Mouse (Mus musculus) limb, embryonic 11.5 days (tissue): ENCODE data around the gene Alg12. TPM values are rescaled to one million over a fixed set of nuclear protein-coding genes. Genes with fewer than 3 reads are reported as not detected.

Source experiments
- ATAC-seq: fragments of 200-750 bp; cut with Nextera tagmentation; 2 replicates; pipeline ENCODE4 v1.8.0; 2017; ENCODE audit warnings: low read depth; ENCODE audit not compliant: insufficient number of reproducible peaks, low FRiP score, low TSS enrichment
- DNase-seq: peaks from one replicate; pipeline ENCODE4 v3.0.0-alpha.2; 2015; ENCODE audit warnings: low spot score
- H3K27ac ChIP-seq: fragments of 300-500 bp; sonication (generic); replicated peaks from 2 replicates; pipeline ENCODE4 v1.5.1; 2014; ENCODE audit warnings: low read depth, mild to moderate bottlenecking, low read length
- H3K27me3 ChIP-seq: fragments of 300-500 bp; sonication (generic); 2 replicates; pipeline ENCODE4 v1.6.1; 2014; ENCODE audit warnings: mild to moderate bottlenecking, low read length, mixed read lengths; ENCODE audit not compliant: control insufficient read depth, insufficient read depth
- H3K36me3 ChIP-seq: fragments of 300-500 bp; sonication (generic); 2 replicates; pipeline ENCODE4 v1.6.1; 2014; ENCODE audit warnings: mild to moderate bottlenecking, low read length, moderate library complexity, mixed read lengths; ENCODE audit not compliant: control insufficient read depth, insufficient read depth
- H3K4me1 ChIP-seq: fragments of 300-500 bp; sonication (generic); 2 replicates; pipeline ENCODE4 v1.6.1; 2014; ENCODE audit warnings: low read length, mixed read lengths; ENCODE audit not compliant: control insufficient read depth, insufficient read depth
- H3K4me2 ChIP-seq: fragments of 300-500 bp; sonication (generic); 2 replicates; pipeline ENCODE4 v1.6.1; 2014; ENCODE audit warnings: low read depth, mild to moderate bottlenecking, moderate library complexity; ENCODE audit not compliant: severe bottlenecking
- H3K4me3 ChIP-seq: fragments of 300-500 bp; sonication (generic); 2 replicates; pipeline ENCODE4 v1.5.1; 2014; ENCODE audit warnings: low read depth, low read length
- H3K9ac ChIP-seq: fragments of 300-500 bp; sonication (generic); 2 replicates; pipeline ENCODE4 v1.6.1; 2014; ENCODE audit warnings: mild to moderate bottlenecking, low read length
- H3K9me3 ChIP-seq: fragments of 300-500 bp; sonication (generic); 2 replicates; pipeline ENCODE4 v1.6.1; 2016; ENCODE audit warnings: low read length; ENCODE audit not compliant: control insufficient read depth
- WGBS: fragments of 180-500 bp; shearing (Covaris S2); extraction: QIAGEN DNeasy Blood & Tissue Kit; methylation state at CpG from one replicate; pipeline ENCODE4 v1.1.7; 2014; 5-methylcytosine and 5-hydroxymethylcytosine counted together
- polyA plus RNA-seq: library from polyadenylated mRNA; unstranded; fragments of >200 nt; fragmentation: Nextera tagmentation; extraction: Ambion mirVana; gene quantifications from 2 replicates; pipeline ENCODE4 v1.2.1, GENCODE M21; 2014

Gene Alg12
- polyA plus RNA-seq, 1 experiment from 2014 or later = 11.5 TPM

DNA sequence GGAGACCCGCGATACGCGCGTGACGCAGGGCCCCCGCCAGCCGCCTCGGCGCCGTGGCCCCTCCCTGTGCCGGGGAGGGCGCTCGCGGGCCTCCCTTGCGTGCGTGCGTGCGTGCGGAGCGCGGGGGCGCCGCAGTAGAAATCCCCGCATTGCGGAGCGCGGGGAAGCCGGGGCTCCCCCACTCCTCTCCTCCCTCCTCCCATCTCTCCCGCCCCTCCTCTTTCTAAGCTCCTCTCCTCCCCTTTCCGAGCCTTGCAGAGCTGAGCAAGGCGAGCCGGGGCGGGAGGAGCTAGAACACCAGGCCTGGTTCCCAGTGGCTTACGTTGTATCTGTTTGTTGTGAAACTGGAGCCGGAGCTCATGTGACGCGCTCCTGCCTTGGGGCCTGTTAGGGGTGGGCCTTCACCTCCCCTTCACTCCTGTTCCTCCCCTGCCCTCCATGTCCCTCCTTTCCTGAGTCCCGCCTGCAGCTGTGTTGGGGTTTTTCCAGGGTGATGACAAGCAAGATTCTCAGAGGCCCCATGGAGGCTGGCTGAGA, 44.6 kb upstream of the Alg12 start:
- peaks cover 10% of the 10 kb centered on the region for H3K36me3 ChIP-seq
- 0% methylated on average over 23 of the region's 39 CpGs for WGBS
- ATAC-seq = peak; percentile 87
- H3K9ac ChIP-seq = peak overlapping the region; percentile 49
- peak overlapping the region; percentile 97 for H3K4me2 ChIP-seq
- peaks cover 28% of the 10 kb centered on the region for H3K4me1 ChIP-seq
- H3K9me3 ChIP-seq = no peaks in the 10 kb centered on the region
- peak overlapping the region; percentile 51; the same call in 1 of the 2 replicates for H3K27ac ChIP-seq
- DNase-seq = peak; percentile 90
- H3K4me3 ChIP-seq = peak overlapping the region; percentile 92
- no peaks in the 10 kb centered on the region for H3K27me3 ChIP-seq

- H3K9me3 ChIP-seq = no peaks in the 10 kb centered on the region
- peak overlapping the region; percentile 86 for H3K27ac ChIP-seq
- peaks cover 28% of the 10 kb centered on the region for H3K4me1 ChIP-seq
- under 1% methylated on average over 92 of the region's 98 CpGs for WGBS
- H3K4me3 ChIP-seq = peak overlapping the region; percentile 92
- DNase-seq = peak; percentile 61
- H3K9ac ChIP-seq = peak overlapping the region; percentile 81
- ATAC-seq = peak; percentile 11; the same call in 1 of the 2 replicates
- peaks cover 10% of the 10 kb centered on the region for H3K36me3 ChIP-seq
- no peaks in the 10 kb centered on the region for H3K27me3 ChIP-seq
- H3K4me2 ChIP-seq = peak overlapping the region; percentile 97
These were observed 44.0 kb upstream of the Alg12 start for GRCm38 (mm10) chr15:88862881-88863694.

- under 1% methylated on average over 107 of the region's 107 CpGs for WGBS
- ATAC-seq (peak; percentile 76), DNase-seq (peak; percentile 96)
- Histone ChIP-seq H3K9ac (peak within 1 kb of the TSS; percentile 81), H3K36me3 (peaks cover 10% of the 10 kb centered on the region), H3K27ac (peak within 1 kb of the TSS; percentile 86), H3K9me3 (no peaks in the 10 kb centered on the region), H3K27me3 (no peaks in the 10 kb centered on the region), H3K4me2 (peak within 1 kb of the TSS; percentile 97), H3K4me3 (peak within 1 kb of the TSS; percentile 92), H3K4me1 (peaks cover 19% of the 10 kb centered on the region)
These were observed 42.9 kb upstream of the Alg12 start, which contains the start of gene Pim3 for GRCm38 (mm10) chr15:88861772-88862622. TSS of gene Pim3 (plus strand) at chr15:88862186.

DNA sequence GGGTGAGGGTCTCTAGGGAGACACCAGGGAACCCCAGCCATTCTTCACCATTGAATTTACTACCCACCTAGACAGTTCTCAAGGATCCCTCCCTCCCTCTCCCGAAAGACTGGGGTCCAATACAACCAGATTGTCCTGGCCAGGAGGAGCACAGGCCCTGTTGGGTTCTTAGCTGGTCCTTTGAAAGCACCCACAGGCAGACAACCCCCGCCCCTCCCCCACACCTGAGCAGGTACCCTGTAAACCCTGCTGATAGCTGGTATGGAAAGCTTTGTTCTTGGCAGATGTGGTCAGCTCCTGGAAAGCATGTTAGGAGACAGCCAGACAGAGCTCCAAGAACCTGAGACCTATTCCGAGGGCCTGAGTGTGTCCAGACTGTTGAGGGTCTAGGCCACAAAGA, 41.7 kb upstream of the Alg12 start:
- ATAC-seq (no peak), DNase-seq (no peak)
- 95% methylated on average over 3 of the region's 3 CpGs for WGBS
- Histone ChIP-seq H3K9me3 (no peaks in the 10 kb centered on the region), H3K27ac (no peak overlapping the region), H3K4me2 (no peak overlapping the region), H3K4me1 (peaks cover 15% of the 10 kb centered on the region), H3K36me3 (peaks cover 10% of the 10 kb centered on the region), H3K4me3 (no peak overlapping the region), H3K27me3 (no peaks in the 10 kb centered on the region), H3K9ac (no peak overlapping the region)

DNA sequence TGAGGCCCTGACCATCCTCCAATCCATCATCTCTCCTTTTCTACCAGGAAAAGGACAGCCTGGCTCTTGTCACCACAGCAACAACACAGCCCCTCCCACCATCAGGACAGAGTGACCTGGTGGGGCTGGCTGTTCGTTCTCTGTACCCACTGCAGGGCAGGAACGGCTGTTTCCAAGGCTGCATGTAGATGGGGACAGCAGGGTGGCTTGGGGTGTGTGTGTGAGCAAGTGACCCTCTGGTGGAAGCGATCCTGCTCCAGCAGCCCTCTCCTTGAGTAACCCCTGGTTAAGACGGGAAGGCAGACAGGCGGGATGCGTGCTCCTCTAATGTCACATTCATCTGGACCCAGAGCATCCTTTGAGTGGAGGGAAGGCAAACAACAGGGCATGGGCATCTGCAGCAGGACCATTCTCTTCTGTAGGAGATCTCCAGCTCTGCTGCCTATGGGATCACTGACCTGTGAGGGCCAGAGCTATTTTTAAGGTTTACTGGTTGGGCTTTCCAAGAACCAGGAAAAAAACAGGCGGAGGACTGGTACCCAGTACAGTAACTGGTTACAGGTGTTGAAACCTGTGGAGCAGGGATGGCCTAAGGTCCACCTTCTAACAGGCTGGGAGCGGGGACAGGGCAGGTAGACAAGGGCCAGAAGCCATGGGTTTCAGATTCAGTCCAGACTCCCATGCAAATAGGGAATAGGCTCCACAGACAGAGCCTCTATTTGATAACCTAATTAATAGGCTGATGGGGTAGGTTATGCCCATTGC, 40.3 kb upstream of the Alg12 start:
- no peak overlapping the region for H3K27ac ChIP-seq
- no peaks in the 10 kb centered on the region for H3K27me3 ChIP-seq
- ATAC-seq (no peak), DNase-seq (no peak)
- H3K9ac ChIP-seq = no peak overlapping the region
- no peak overlapping the region for H3K4me3 ChIP-seq
- no peak overlapping the region for H3K4me2 ChIP-seq
- peaks cover 5% of the 10 kb centered on the region for H3K4me1 ChIP-seq
- 74% methylated on average over 8 of the region's 8 CpGs for WGBS
- no peaks in the 10 kb centered on the region for H3K9me3 ChIP-seq
- peaks cover under 1% of the 10 kb centered on the region; the same call in 1 of the 2 replicates for H3K36me3 ChIP-seq

- H3K9me3 ChIP-seq = no peaks in the 10 kb centered on the region
- WGBS = 80% methylated on average over 2 of the region's 2 CpGs
- no peak overlapping the region for H3K9ac ChIP-seq
These were observed 39.6 kb upstream of the Alg12 start for GRCm38 (mm10) chr15:88858707-88859106.

DNA sequence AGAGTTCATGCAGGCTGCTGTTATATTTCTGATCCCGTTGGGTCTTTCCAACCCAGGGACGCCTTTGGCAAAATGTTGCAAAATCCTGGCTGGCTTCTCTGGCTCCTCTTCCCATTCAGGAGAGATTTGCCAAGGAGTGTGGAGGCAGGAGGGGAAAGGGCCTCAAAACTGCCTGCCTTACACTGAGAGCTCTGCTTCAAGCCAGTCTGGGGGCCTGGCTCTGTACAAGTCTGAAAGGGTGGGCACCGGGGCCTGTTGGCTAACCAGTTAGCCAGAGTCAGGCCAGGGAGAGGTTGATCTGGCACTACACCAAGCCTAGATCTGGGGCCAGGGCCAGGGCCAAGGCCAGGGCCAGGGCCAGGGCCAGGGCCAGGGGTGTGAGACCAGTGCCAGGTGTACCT, 39.0 kb upstream of the Alg12 start:
- H3K9ac ChIP-seq = no peak overlapping the region
- 0 out of 2 replicates have a peak, but pooled peaks cover 4% of the 10 kb centered on the region for H3K4me1 ChIP-seq
- no peaks in the 10 kb centered on the region for H3K27me3 ChIP-seq
- H3K4me3 ChIP-seq = no peak overlapping the region
- DNase-seq (no peak), ATAC-seq (no peak)
- H3K27ac ChIP-seq = no peak overlapping the region
- H3K9me3 ChIP-seq = no peaks in the 10 kb centered on the region
- WGBS = 94% methylated on average over 3 of the region's 3 CpGs
- no peaks in the 10 kb centered on the region for H3K36me3 ChIP-seq
- no peak overlapping the region for H3K4me2 ChIP-seq

More at GRCm38 (mm10) chr15:88858707-88859106, 39.6 kb upstream of the Alg12 start:
- H3K36me3 ChIP-seq = no peaks in the 10 kb centered on the region
- no peak for DNase-seq
- no peak for ATAC-seq
- H3K4me2 ChIP-seq = no peak overlapping the region
- H3K27ac ChIP-seq = no peak overlapping the region
- no peaks in the 10 kb centered on the region for H3K27me3 ChIP-seq
- 0 out of 2 replicates have a peak, but pooled peaks cover 4% of the 10 kb centered on the region for H3K4me1 ChIP-seq
- H3K4me3 ChIP-seq = no peak overlapping the region
